Mouse (Mus musculus): ENCODE results near the gene Slc9b1.

- no peak for TF ChIP-seq CTCF (conservative IDR thresholded peaks at IDR 0.05; ENCODE audit: low read length)
- TF ChIP-seq NANOG (IDR thresholded peaks at IDR 0.05; ENCODE audit: borderline replicate concordance, low read length), result no peak
Observed at GRCm38 (mm10) chr3:135440221-135440620, 92.4 kb downstream of the Slc9b1 start.
